Mouse (Mus musculus): ENCODE results near the gene Ptgfrn.

Gene Ptgfrn

DNA sequence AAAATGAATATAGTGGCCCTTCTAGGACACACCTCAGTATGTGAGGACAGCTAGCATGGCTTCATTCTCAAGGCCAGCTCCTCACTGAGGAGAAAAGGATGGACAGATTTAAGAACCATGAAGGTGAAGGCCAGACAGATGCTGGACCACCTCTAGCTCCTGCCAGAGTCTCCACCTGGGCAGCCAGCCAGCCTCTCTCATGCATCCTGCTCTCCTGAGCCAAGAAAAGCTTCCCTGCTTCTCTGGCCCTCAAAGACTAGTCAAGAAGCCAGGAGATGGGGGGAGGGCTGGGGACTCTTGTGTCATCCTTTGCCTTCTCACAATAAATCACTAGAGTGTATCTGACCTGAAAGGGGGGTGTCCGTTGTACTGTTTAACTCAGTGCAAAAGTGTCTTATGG, 31.7 kb downstream of the Ptgfrn start:
- DNase-seq (ENCODE audit: low spot score in 2 of 2): no peak

DNA sequence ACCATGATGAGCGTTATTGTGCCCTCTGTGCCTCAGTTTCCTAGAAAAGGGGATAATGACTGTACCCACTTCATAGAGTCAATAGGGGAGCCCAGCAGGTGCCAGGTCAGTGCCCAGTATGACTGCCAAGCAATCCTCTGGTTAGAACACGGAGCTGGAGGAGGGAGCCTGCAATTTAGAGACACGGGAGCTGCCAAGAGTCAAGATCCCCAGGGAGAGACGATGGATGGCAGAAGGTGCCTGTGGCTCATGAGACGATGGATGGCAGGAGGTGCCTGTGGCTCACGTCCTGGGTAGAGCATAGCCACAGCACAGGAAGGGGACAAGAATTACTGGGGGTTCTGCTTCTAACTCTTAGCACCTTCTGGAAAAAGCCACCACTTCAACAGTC, 32.4 kb downstream of the Ptgfrn start:
- no peak for DNase-seq (ENCODE audit: low spot score in 2 of 2)

DNA sequence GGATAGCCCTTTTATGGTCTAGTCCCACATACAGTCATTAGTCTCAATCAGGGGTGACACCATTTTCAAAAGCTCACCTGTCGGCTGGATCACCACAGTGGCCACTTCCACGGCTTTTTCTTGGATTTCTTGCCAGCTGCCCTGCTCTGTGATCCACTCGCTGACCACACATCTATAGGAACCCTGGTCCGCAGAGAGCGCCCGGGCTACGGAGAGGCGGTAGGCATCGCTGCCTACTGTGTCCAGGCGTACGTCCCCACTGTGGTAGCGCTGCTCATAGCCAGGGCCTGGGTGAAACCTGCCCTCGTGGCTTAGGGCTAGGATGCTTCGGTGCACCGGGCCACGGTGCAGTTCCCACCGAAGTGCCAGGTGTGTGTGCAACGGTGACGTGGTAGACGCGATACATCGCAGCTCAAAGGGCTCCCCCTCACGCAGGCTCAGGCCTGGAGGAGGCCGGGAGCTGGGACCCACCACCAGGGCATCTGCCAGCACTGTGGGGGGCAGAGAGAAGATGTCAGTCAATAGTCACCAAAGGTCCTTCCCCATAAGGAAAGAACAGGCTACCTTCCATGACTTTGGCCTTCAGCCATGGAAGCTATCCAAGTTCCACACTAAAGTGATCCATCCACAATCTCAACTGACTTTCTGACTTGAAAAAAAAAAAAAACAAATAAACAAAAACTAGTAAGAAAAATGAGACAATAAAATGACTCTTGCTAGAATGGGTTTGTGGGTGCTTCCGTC, 32.9 kb downstream of the Ptgfrn start:
- DNase-seq (ENCODE audit: low spot score in 2 of 2): no peak

DNA sequence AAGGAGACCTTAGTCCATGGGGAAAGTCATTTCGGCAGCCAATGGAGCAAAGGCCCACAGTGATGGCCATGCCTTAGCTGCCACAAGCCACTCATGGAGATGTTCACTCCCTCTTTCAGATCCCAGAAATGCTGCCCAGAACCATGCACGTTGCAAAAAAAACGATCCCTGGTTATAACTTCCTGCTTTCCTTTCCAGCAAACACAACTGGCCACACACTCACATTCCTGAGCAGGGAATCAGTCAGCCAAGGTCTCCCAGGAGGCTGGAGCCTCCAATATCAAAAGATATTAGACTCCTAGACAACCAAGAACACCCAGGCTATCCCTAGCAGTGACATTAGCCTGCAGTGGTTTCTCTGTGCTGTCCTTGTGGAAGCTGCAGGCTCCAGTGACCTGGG, 34.2 kb downstream of the Ptgfrn start:
- no peak for DNase-seq (ENCODE audit: low spot score in 2 of 2)

DNA sequence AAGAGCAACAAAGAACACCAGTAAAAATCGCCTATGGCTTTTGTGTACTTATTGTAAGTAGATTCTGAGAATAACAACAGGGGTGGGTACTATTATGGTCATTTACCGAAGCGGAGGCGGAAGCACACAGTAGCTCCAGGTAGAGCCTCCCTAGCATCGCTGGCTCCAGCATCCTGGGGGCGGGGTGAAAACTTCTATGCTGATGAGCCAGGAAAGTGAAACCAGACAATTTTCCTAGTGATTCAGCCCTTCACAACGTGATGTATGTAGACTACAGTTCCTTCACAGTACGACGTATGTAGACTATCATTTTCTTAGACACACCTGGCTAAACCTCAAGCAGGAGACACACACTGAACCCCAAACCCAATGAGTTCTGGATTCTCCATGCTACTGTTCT, 36.7 kb downstream of the Ptgfrn start:
- DNase-seq (ENCODE audit: low spot score in 2 of 2): no peak

DNA sequence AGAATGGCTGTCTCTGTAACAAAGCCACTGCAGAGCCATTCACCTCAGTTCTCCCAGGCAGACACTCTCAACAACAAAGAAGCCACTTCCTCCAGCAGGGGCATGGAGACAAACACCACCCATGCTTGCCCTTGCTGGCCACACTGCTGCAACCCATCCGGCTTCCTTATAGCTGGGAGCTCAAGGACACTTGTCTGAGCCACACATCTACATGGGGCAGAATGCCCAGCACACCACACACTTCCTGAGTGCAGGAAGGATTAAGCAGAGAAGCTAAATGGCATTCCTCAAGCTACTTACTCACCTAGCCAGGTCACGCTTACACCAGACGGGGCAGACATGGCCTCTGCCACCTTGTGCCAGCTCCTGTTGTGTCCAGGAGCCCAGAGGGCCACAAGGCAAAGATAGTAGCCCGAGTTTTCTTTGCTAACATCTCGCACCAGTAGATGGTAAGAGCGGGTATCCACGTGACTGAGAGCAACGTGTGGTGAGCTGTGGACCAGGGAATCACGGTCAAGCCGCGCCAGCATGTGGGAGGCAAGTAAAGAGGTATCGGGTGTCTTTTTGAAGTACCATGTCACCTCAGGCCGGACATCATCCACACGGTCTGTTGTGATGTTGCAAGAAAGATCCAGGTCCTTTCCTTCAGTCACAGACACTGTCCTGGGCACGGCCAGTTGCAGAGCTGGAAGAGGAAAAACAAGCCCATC, 37.4 kb downstream of the Ptgfrn start:
- DNase-seq (ENCODE audit: low spot score in 2 of 2): no peak

DNA sequence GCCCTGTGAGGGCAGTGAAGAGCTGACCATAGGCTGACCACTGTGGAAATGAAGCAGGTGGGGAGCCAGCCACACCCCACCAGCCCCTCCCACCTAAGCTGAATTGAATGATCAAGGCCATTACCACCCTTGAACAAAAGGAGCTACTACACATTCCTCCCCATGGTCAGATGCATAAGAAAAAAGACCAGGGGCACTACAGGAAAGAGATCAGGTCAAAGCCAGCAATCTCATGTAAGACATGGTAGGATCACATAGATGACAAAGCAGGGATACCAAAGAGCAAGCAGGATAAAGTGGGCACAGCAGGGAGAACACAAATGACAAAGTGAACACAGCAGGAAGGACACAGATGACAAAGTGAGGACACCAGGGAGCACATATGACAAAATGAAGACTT, 38.5 kb downstream of the Ptgfrn start:
- DNase-seq (ENCODE audit: low spot score in 2 of 2): no peak

DNA sequence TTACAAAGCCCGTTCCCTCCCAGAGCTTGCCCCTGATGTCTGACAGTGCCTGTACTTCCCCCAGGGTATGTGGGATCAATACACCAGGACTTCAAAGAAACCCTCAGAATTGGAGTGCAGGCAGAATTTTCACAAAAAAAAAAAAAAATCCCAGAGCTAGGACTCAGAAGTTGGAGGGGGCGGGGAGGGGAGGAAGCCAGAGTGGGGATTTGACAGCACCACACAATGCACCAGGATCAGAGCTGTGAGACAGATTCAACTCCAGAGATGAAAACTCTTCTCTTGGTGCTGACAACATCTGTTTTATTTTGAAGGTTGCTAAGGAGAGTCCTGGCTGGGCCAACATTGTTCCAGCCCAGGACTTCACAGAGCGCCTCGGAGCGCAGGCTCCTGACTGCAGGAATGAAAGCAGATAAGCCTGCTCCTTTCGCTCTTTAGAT, 39.3 kb downstream of the Ptgfrn start:
- no peak for DNase-seq (ENCODE audit: low spot score in 2 of 2)

DNA sequence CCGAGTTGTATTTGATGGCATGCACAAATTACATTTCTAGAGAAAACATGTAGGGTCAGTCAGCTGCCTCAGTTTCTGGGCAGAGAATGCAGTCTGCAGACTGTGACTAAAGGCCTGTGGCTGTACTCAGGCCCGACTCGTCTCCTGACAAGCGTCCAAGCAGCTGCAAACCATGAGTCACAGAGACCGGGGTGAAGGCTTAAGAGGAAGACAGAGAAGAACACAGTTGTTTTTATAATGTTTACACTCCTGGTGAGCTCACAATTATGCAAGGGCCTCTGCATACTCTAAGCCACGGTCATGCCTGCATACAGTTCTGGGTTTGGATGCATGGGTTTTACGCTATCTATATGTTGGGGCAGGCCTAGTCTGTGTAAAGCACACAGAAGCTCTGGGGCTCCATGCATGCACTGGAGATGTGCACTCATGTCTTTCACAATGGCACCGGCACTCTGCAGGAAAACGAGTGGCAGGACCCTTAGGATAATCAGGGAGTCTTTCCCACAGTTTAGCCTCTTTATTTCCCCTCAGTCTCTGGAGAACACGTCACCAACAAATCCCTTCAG, 39.8 kb downstream of the Ptgfrn start:
- DNase-seq (ENCODE audit: low spot score in 2 of 2): no peak

DNA sequence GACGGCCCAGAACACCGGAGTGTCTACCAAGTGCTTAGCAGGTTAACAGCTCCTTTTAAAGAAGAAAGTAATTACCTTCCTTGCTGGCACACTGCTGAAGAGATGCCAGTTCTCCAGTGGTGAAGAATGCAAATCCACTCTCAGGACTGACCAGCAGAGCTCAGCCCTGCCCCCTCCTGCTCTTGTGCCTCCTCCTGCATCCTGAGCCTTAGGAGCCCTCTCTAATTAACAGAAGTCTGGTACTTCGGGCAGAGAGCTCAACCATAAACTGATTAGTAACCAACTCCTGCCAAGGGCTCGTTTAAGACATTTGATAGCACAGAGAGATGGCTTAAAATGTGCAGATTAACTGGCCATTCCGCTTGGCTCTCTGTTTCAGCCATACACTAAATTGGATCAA, 41.4 kb downstream of the Ptgfrn start:
- DNase-seq (ENCODE audit: low spot score in 2 of 2): no peak

DNA sequence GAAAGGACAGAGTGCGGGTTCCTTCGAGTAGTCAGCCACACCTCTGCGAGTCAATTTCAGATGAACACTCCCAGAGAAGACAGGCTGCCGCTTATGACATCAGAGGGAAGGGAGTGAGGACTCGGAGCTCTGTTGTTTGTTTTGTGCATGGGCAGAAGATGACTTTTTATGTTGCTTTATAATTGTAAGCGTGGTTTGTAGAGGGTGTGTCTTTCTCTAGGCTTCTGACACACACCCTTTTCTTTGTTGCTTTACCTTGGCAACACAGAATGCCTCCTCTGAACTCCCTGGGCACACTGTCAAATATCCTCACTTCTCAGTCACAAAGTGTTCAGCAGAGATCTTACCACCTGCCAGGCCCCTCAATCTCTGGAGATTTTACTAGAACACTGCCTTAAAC, 43.9 kb downstream of the Ptgfrn start:
- no peak for DNase-seq (ENCODE audit: low spot score in 2 of 2)

DNA sequence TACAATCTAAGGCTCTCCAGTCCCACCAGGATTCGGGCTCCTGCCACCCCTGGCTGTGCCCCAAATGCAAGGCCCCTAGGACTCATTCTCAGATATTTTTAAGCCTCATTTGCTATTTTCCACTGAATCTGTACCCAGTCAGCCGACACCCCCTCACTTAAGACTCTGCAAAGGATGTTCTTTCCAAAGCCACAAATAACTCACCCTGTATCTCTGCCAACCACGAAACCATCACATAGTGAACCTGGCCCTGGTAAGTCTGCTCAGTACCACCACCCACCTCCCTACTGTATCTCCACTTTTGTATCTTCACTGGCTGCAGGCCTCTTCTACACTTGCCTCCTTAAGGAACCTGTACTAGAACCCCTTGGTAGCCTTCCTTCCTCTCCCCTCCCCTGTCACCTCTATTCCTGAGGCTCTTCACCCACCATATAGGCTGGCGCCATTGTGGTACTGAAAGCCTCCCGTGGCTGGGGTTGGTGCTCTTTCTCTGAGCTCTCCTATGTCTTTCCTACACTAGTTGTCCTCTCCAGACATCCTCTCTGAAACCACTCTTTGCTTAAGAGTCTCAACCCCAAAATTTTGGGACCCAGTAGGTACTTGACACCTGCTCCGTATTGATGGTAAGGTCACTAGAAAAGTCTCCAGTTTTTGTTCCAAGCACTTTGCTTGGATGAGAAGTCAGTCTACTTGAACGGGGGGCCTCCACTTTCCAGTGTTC, 48.1 kb downstream of the Ptgfrn start:
- peak; percentile 33 to 78 for DNase-seq (ENCODE audit: low spot score in 2 of 2)

DNA sequence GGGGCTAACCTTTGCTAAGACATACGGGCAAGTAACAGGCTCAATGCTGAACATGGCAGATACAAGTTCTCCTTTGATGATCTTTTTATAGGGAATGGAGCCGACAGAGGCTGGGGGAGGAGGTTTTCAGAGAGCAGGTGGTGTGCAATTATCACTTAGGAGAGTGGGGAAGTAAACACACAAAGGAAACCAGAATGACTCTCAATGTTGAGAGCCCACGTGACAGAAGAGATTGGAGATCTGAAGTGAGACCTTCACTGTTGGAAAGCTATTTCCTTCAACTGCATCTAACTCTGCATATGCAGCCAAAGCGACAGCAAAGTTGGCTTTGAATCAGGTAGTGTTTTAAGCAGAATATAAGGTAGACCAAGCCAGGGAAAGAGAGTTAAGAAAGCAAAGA, 50.9 kb downstream of the Ptgfrn start:
- no peak for DNase-seq (ENCODE audit: low spot score in 2 of 2)

DNA sequence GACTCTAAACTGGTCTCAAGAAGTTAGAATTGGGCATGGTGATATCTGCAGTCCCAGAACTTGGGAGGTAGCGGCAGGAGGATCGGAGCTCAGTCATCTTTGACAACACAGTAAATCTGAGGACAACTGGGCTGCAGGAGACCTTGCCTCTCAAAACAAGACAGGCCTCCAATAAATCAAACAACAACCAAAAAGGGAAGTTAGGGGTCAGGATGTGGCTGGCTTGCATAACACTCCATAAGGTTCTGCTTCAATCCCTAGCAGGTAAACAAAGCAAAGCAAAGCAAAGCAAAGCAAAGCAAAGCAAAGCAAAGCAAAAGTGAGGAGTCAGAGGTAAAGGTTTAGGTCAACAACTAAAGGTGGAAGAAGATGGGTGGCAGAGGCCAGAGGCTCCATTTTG, 51.9 kb downstream of the Ptgfrn start:
- DNase-seq (ENCODE audit: low spot score in 2 of 2): no peak

DNA sequence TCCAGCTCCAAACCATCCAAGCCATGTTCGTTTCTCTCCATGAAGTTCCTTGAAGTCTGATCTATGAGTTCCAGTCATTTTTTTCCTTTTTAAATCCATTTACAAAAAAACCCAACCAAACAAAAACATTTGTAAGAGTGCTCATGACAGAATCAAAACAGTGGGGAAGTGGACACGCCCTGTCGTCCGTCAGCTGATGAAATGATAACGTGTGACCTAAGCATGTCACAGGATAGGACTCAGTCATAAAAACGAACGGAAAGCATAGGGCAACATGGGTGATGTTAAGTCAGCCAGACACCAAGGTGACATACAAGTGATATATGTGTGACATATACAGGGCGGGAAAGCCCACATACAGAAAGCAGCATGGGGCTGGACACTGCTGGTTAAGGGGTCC, 54.9 kb downstream of the Ptgfrn start:
- DNase-seq (ENCODE audit: low spot score in 2 of 2): no peak

DNA sequence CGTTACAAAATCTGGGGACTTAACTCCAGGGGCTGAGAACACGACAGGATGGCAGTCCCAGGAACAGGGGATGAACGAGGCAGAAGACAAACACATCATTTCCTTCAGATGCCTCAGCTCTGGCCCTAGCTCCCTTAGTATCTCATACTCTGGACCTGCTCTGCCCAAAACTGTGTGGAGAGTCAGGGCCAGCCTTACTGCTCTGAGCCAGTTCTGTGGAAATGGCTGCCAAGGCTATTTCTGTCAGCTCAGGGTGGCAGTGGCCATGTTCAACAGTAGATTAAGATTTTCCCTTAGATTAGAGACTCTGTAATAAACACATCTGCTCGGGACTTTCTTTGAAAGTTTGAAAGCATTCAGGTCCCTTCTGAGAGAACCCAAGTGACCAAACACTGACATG, 58.5 kb downstream of the Ptgfrn start:
- DNase-seq (ENCODE audit: low spot score in 2 of 2): no peak

DNA sequence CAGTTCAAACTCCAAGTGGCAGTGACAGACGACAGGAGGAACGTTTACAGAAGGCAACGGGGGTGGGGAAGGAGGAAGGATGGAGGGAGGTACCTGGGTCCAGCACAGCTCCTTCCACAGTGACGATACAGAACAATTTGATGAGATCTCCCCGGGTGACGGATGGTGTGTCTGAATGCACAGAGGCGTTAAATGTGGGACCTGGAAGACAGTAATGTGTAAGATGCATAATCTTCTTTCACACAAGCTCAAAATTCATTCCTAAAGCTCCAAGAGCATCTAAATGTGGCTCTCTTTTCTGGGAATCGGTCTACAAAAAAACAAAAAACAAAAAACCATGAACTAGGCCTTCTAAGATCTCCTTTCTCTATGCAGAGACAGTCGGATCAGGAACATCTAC, 60.1 kb downstream of the Ptgfrn start:
- DNase-seq (ENCODE audit: low spot score in 2 of 2): no peak

DNA sequence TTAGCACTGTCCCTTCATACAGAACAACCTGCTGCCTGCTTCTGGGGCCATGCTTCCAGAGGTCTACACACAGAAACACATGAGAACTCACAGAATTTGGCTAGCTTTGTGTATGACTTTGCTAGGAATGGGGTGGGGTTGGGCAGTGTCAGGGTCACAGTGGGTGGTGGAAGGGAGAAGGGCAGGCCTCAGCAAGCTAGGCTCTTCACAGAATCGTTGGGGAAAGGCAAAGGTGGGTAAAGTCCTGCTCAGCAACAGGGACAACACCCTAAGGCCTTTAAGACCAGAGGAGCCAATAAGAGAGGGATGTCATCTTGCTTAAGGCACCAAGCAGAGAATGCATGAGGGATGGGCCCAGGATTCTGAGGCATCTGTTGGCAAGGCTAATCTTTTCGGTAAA, 61.3 kb downstream of the Ptgfrn start:
- no peak for DNase-seq (ENCODE audit: low spot score in 2 of 2)

DNA sequence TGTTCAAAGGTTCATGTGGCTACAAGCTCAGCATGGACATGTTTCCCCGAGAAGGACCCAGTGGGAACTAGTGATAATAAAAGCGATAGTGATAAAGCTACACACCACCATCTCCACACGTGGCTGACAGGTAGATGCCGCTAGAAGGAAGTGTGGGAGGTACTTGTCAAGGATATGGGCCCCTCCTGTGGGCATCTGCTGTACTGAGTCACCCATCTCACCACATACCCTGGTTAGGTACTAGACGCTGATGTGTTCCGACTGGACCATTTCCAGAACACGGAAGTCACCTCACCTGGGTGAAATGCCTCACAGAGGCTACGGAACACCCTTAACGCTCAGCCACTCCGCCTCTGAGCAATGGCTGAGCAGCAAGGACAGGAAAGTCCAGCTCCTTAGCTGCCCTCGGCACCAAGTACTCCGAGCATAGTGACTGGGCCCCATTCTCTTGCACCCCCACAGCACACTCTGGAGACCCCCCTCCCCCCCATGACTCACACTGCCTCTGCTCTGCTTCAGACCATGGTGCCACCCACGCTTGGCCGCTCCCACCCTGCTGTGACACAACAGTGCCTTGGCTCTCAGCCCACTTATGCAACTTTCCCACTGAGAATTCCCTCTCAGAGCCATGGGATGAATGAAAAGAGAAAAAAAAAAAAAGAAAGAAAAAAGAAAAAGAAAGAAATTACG, 62.3 kb downstream of the Ptgfrn start:
- DNase-seq (ENCODE audit: low spot score in 2 of 2): peak; percentile 80 to 84

DNA sequence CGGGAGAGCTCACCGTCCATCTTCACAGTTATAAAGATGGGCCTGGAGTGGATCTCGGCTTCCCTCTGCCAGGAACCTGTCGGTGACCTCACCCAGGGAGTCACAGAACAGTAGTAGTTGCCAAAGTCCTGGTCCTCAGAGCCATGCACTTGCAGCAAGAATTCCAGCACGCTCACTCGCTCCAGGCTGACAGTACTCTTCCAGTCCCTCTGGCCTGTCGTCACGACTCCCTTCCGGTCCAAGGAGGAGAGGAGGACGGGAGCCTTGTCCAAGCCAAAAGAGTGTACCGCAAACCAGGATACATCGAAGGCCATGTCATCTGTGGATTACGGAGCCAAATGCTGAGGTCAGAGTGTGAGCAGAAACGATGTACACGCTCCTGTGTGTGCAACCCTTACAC, 64.6 kb downstream of the Ptgfrn start:
- DNase-seq (ENCODE audit: low spot score in 2 of 2): no peak

DNA sequence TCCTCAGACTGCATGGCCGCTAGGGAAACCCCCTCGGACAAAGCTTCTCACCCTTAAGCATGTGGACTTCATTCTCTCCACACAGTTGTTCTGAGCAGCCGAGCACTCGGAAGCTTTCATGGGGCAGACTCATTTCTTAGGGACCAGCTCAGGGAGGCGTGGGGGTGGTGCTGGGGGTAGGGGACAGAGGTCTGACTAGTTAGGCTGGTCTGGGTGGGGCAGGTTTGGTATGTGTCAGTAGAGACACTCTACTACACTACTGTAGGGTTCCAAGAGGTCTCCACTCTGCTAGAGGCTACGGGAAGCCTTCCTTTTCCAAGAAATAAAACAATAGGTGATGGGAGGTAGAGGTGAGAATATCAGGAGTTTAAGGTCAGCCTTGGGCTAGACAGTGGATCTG, 65.4 kb downstream of the Ptgfrn start:
- DNase-seq (ENCODE audit: low spot score in 2 of 2): no peak

DNA sequence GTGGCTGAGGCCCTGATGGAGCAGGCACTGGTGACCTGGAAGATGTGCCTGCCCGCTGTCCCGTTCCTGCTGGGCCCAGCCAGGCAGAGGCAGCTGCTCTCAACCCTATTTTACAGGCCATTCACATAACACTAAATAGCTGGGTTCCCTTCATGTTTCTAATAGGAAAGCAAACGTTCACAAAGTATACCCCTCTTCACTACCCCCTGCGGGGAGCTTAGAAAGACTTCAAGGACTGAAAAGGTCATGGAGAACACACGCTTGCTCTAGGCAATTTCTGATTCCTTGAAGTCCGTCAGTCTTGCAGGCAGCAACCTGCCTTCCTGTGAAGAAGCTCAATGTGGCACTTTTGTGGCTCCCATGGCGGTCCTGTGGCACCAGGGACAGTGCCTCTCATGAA, 68.1 kb downstream of the Ptgfrn start:
- no peak for DNase-seq (ENCODE audit: low spot score in 2 of 2)
